ENCODE assay signal across 23 mouse cellular contexts in the genomic region with DNA sequence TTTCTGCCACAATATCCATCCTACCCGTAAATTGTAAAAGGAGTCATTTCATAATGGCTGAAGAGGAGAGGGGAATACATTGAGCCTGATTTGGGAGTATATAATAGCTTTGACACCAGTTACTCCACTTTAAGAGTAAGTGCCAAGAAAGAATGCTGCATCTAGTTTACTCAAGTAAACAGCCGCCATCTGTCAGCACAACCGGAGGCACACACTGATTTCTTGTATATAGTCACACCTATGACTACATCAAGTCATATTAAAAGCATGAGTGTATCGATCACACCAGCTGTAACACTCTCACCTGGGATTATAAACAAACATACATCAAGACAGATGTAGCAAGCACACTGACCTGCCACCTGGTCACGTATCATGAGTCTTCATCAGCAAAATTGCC. TPM values are rescaled to one million over a fixed set of nuclear protein-coding genes. Genes with fewer than 3 reads are reported as not detected.
DNase-seq lines count a peak whose midpoint lies in the region; ATAC-seq and TF ChIP-seq lines count a peak whose summit lies in the region.
"Had no signal": no experiment of that assay in that cellular context is flagged by ENCODE, and none has a peak within 500 bp of the region (broad histone marks: within the 10 kb centered on the region; RNA-seq: fewer than 3 reads in every experiment).

No protein-coding gene starts in this region.

- H3K9ac ChIP-seq in forebrain, embryonic 14.5 days (ENCODE audit: low read length), result no peak overlapping the region
- no peak overlapping the region for H3K9ac ChIP-seq in forebrain, embryonic 12.5 days
- H3K9ac ChIP-seq in hindbrain, embryonic 16.5 days (ENCODE audit: low read depth, low read length), result no peak overlapping the region
- H3K9ac ChIP-seq in hindbrain, embryonic 14.5 days, result no peak overlapping the region
- no peak overlapping the region for H3K9ac ChIP-seq in forebrain, embryonic 16.5 days (replicated peaks; ENCODE audit: low read depth, low read length)
- H3K9ac ChIP-seq: embryonic facial prominence, embryonic 13.5 days; embryonic facial prominence, embryonic 15.5 days had no signal

- H3K4me1 ChIP-seq in forebrain, embryonic 14.5 days (ENCODE audit: control insufficient read depth, insufficient read depth, low read length), result no peaks in the 10 kb centered on the region
- no peaks in the 10 kb centered on the region for H3K4me1 ChIP-seq in forebrain, embryonic 12.5 days
- no peaks in the 10 kb centered on the region for H3K4me1 ChIP-seq in hindbrain, embryonic 16.5 days (ENCODE audit: control insufficient read depth, insufficient read depth, low read depth, low read length)
- no peaks in the 10 kb centered on the region for H3K4me1 ChIP-seq in hindbrain, embryonic 14.5 days (replicated peaks; ENCODE audit: control insufficient read depth, insufficient read depth, low read length)
- 0 out of 2 replicates have a peak, but pooled peaks cover 2% of the 10 kb centered on the region for H3K4me1 ChIP-seq in forebrain, embryonic 16.5 days (replicated peaks; ENCODE audit: control insufficient read depth, insufficient read depth, low read length)

- H3K36me3 ChIP-seq in forebrain, embryonic 14.5 days (ENCODE audit: control insufficient read depth, insufficient read depth, low read length), result no peaks in the 10 kb centered on the region
- no peaks in the 10 kb centered on the region for H3K36me3 ChIP-seq in forebrain, embryonic 12.5 days (replicated peaks)
- H3K36me3 ChIP-seq in hindbrain, embryonic 16.5 days (ENCODE audit: control insufficient read depth, insufficient read depth, low read length), result no peaks in the 10 kb centered on the region
- no peaks in the 10 kb centered on the region for H3K36me3 ChIP-seq in hindbrain, embryonic 14.5 days (replicated peaks; ENCODE audit: control insufficient read depth, insufficient read depth)
- H3K36me3 ChIP-seq in forebrain, embryonic 16.5 days (ENCODE audit: control insufficient read depth, insufficient read depth), result no peaks in the 10 kb centered on the region
- H3K36me3 ChIP-seq: embryonic facial prominence, embryonic 13.5 days; embryonic facial prominence, embryonic 15.5 days had no signal

- no peak for TF ChIP-seq CTCF in brain, embryonic 14.5 days (IDR thresholded peaks at IDR 0.05; ENCODE audit: borderline replicate concordance, extremely low read depth, insufficient read depth, insufficient read length)

- WGBS in forebrain, embryonic 14.5 days, result 78% methylated on average over 5 of the region's 5 CpGs
- WGBS in forebrain, embryonic 12.5 days, result 85% methylated on average over 5 of the region's 5 CpGs
- 83% methylated on average over 5 of the region's 5 CpGs for WGBS in hindbrain, embryonic 16.5 days
- WGBS in hindbrain, embryonic 14.5 days, result 92% methylated on average over 5 of the region's 5 CpGs
- 67% methylated on average over 5 of the region's 5 CpGs for WGBS in forebrain, embryonic 16.5 days

- H3K27me3 ChIP-seq in forebrain, embryonic 14.5 days (replicated peaks; ENCODE audit: control insufficient read depth, insufficient read depth, low read length), result no peaks in the 10 kb centered on the region
- H3K27me3 ChIP-seq in forebrain, embryonic 12.5 days, result no peaks in the 10 kb centered on the region
- no peaks in the 10 kb centered on the region for H3K27me3 ChIP-seq in hindbrain, embryonic 16.5 days (replicated peaks; ENCODE audit: control insufficient read depth, insufficient read depth, low read length)
- no peaks in the 10 kb centered on the region for H3K27me3 ChIP-seq in hindbrain, embryonic 14.5 days (ENCODE audit: control insufficient read depth, insufficient read depth, low read length)
- no peaks in the 10 kb centered on the region for H3K27me3 ChIP-seq in forebrain, embryonic 16.5 days (replicated peaks; ENCODE audit: control insufficient read depth, insufficient read depth, low read length)
- H3K27me3 ChIP-seq: embryonic facial prominence, embryonic 15.5 days had no signal

- H3K4me2 ChIP-seq in forebrain, embryonic 14.5 days (ENCODE audit: low read length), result no peak overlapping the region
- no peak overlapping the region for H3K4me2 ChIP-seq in forebrain, embryonic 12.5 days
- H3K4me2 ChIP-seq in hindbrain, embryonic 16.5 days (ENCODE audit: low read length), result no peak overlapping the region
- H3K4me2 ChIP-seq in hindbrain, embryonic 14.5 days (replicated peaks), result no peak overlapping the region
- no peak overlapping the region for H3K4me2 ChIP-seq in forebrain, embryonic 16.5 days (ENCODE audit: low read length)
- H3K4me2 ChIP-seq: embryonic facial prominence, embryonic 13.5 days; embryonic facial prominence, embryonic 15.5 days had no signal

- no peak overlapping the region for H3K4me3 ChIP-seq in forebrain, embryonic 14.5 days (ENCODE audit: low read depth, low read length)
- H3K4me3 ChIP-seq in forebrain, embryonic 12.5 days (replicated peaks), result no peak overlapping the region
- no peak overlapping the region for H3K4me3 ChIP-seq in hindbrain, embryonic 16.5 days (ENCODE audit: low read length)
- no peak overlapping the region for H3K4me3 ChIP-seq in hindbrain, embryonic 14.5 days (replicated peaks; ENCODE audit: low read length)
- H3K4me3 ChIP-seq in forebrain, embryonic 16.5 days (replicated peaks; ENCODE audit: low read length), result no peak overlapping the region
- H3K4me3 ChIP-seq: embryonic facial prominence, embryonic 13.5 days; embryonic facial prominence, embryonic 15.5 days; erythroblast, embryonic 14.5 days had no signal

- peak; percentile 40; the same call in 1 of the 2 replicates for ATAC-seq in forebrain, embryonic 14.5 days
- ATAC-seq in forebrain, embryonic 12.5 days (ENCODE audit: low FRiP score), result no peak
- ATAC-seq in hindbrain, embryonic 16.5 days, result peak; percentile 58; the same call in 1 of the 2 replicates
- ATAC-seq in hindbrain, embryonic 14.5 days (ENCODE audit: low FRiP score), result no peak
- peak; percentile 66 for ATAC-seq in forebrain, embryonic 16.5 days

- no peak for TF ChIP-seq POLR2A in brain, embryonic 14.5 days (IDR thresholded peaks at IDR 0.05; ENCODE audit: borderline replicate concordance, extremely low read depth, insufficient read depth, insufficient read length, poor library complexity, severe bottlenecking)

- no peaks in the 10 kb centered on the region for H3K9me3 ChIP-seq in forebrain, embryonic 14.5 days (replicated peaks; ENCODE audit: control insufficient read depth, low read length)
- no peaks in the 10 kb centered on the region for H3K9me3 ChIP-seq in forebrain, embryonic 12.5 days
- H3K9me3 ChIP-seq in hindbrain, embryonic 16.5 days (ENCODE audit: control insufficient read depth, low read length), result no peaks in the 10 kb centered on the region
- no peaks in the 10 kb centered on the region for H3K9me3 ChIP-seq in hindbrain, embryonic 14.5 days (ENCODE audit: control insufficient read depth, low read length)
- H3K9me3 ChIP-seq in forebrain, embryonic 16.5 days (ENCODE audit: control insufficient read depth, low read length), result no peaks in the 10 kb centered on the region
- H3K9me3 ChIP-seq: embryonic facial prominence, embryonic 13.5 days; embryonic facial prominence, embryonic 15.5 days had no signal

- no peak overlapping the region for H3K27ac ChIP-seq in forebrain, embryonic 14.5 days (ENCODE audit: low read depth, low read length)
- H3K27ac ChIP-seq in forebrain, embryonic 12.5 days, result no peak overlapping the region
- no peak overlapping the region for H3K27ac ChIP-seq in hindbrain, embryonic 16.5 days (ENCODE audit: low read depth, low read length)
- no peak overlapping the region for H3K27ac ChIP-seq in hindbrain, embryonic 14.5 days
- H3K27ac ChIP-seq in forebrain, embryonic 16.5 days (ENCODE audit: low read length), result no peak overlapping the region
- H3K27ac ChIP-seq: embryonic facial prominence, embryonic 13.5 days; embryonic facial prominence, embryonic 15.5 days had no signal

- peak; percentile 33 for DNase-seq in forebrain, embryonic 14.5 days (ENCODE audit: low spot score)
- DNase-seq in hindbrain, embryonic 14.5 days (ENCODE audit: low spot score), result no peak
- peak; percentile 27 for DNase-seq in brain, embryonic 14.5 days (ENCODE audit: low read depth)
- no peak for DNase-seq in right cerebral cortex, postnatal 4 days
- DNase-seq in adrenal gland, postnatal 4 days (ENCODE audit: low spot score in 2 of 2), result no peak
- DNase-seq: adrenal gland, adult 2 months; adrenal gland, postnatal 10 days; adrenal gland, postnatal 25 days; cerebellum, adult 11 months; cerebellum, adult 18-20 months; cerebellum, adult 8-10 months; cerebellum, adult 9-11 months; cerebellum, postnatal 14 days; cerebellum, postnatal 36 days; embryo, embryonic 11 days had no signal

RNA-seq across cellular contexts. Expression of a gene that starts 58.4 kb away (rescaled TPM):
- 1.4 and 1.5 TPM in 2 replicates for polyA plus RNA-seq in forebrain, embryonic 14.5 days (2014; fragmentation: Nextera tagmentation; extraction: Ambion mirVana)
- polyA plus RNA-seq in forebrain, embryonic 12.5 days (2016; fragmentation: Nextera tagmentation; extraction: Ambion mirVana), result 2.7 and 5.0 TPM in 2 replicates
- polyA plus RNA-seq in hindbrain, embryonic 16.5 days (2015; fragmentation: Nextera tagmentation; extraction: Ambion mirVana), result 0.63 and 0.84 TPM in 2 replicates
- polyA plus RNA-seq in hindbrain, embryonic 14.5 days (2014; fragmentation: Nextera tagmentation; extraction: Ambion mirVana), result 2.3 and 2.9 TPM in 2 replicates
- polyA plus RNA-seq in brain, embryonic 14.5 days (2012; rRNA removed), result 3.8 and 6.3 TPM in 2 replicates
- polyA plus RNA-seq in forebrain, embryonic 16.5 days (2015; fragmentation: Nextera tagmentation; extraction: Ambion mirVana), result 0.57 and 1.1 TPM in 2 replicates
- 10 to 100 TPM in 1 of 2 experiments, 1 to 10 TPM in 1; 9.7 to 13.4 TPM for total RNA-seq in adrenal gland, postnatal 4 days (2021)
- total RNA-seq: common myeloid progenitor, adult 5-6 weeks; MEL had no signal
- polyA plus RNA-seq: erythroblast, embryonic 14.5 days had no signal

Comparison
In these comparisons a context has a peak if more than half of its experiments do, and no peak if none do; other contexts are left out.
1. ATAC-seq: peak in forebrain, embryonic 14.5 days (single experiment), hindbrain, embryonic 16.5 days (single experiment) and forebrain, embryonic 16.5 days (single experiment); none in forebrain, embryonic 12.5 days (single experiment) and hindbrain, embryonic 14.5 days (single experiment).
2. DNase-seq: peak in forebrain, embryonic 14.5 days (single experiment) and brain, embryonic 14.5 days (single experiment); none in hindbrain, embryonic 14.5 days (single experiment), right cerebral cortex, postnatal 4 days (single experiment) and adrenal gland, postnatal 4 days (0 of 2).